In the genomic region with DNA sequence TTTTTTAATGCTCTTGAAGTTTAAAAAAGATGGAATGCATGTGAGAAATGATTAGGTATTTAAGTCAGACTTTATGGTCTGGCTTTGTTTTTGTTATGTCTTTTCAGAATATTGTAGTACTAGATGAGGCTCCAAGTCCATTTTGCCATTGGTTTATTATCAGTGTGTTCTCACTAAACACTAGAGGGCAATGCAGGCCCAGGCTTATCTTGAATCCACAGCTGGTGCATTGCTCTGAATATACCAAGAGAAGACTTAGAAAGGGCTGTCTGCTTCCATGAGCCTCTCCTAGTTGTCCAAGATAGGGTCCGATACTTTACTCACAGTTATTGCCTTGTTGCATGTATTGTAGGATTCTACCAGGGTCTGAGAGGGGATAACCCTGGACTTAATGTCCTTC, we compare ENCODE assay signal across 10 mouse cellular contexts.
DNase-seq lines count a peak whose midpoint lies in the region; ATAC-seq and TF ChIP-seq lines count a peak whose summit lies in the region.
"Had no signal": no experiment of that assay in that cellular context is flagged by ENCODE, and none has a peak within 500 bp of the region (broad histone marks: within the 10 kb centered on the region; RNA-seq: fewer than 3 reads in every experiment).

No protein-coding gene starts in this region.

- 94% methylated on average over 1 of the region's 1 CpGs for WGBS in forebrain, embryonic 14.5 days
- WGBS in forebrain, embryonic 13.5 days = 93% methylated on average over 1 of the region's 1 CpGs
- WGBS in lung, embryonic 14.5 days = 86% methylated on average over 1 of the region's 1 CpGs
- WGBS in midbrain, embryonic 11.5 days = 89% methylated on average over 1 of the region's 1 CpGs

- no peaks in the 10 kb centered on the region for H3K36me3 ChIP-seq in forebrain, embryonic 14.5 days (ENCODE audit: control insufficient read depth, insufficient read depth, low read length)
- no peaks in the 10 kb centered on the region for H3K36me3 ChIP-seq in forebrain, embryonic 13.5 days (ENCODE audit: poor library complexity, severe bottlenecking)
- no peaks in the 10 kb centered on the region for H3K36me3 ChIP-seq in lung, embryonic 14.5 days (ENCODE audit: insufficient read depth)
- H3K36me3 ChIP-seq in midbrain, embryonic 11.5 days (ENCODE audit: control insufficient read depth, insufficient read depth, low read length) = no peaks in the 10 kb centered on the region

- ATAC-seq in forebrain, embryonic 14.5 days = no peak
- no peak for ATAC-seq in forebrain, embryonic 13.5 days
- ATAC-seq in lung, embryonic 14.5 days (ENCODE audit: insufficient read depth) = no peak
- ATAC-seq in midbrain, embryonic 11.5 days (ENCODE audit: low FRiP score) = no peak; the same call in 1 of the 2 replicates

- H3K4me1 ChIP-seq in forebrain, embryonic 14.5 days (ENCODE audit: control insufficient read depth, insufficient read depth, low read length) = no peaks in the 10 kb centered on the region
- H3K4me1 ChIP-seq in forebrain, embryonic 13.5 days = no peaks in the 10 kb centered on the region
- H3K4me1 ChIP-seq in lung, embryonic 14.5 days (ENCODE audit: insufficient read depth) = no peaks in the 10 kb centered on the region
- H3K4me1 ChIP-seq in midbrain, embryonic 11.5 days (ENCODE audit: control insufficient read depth, insufficient read depth, low read length) = no peaks in the 10 kb centered on the region

- no peak overlapping the region for H3K9ac ChIP-seq in forebrain, embryonic 14.5 days (ENCODE audit: low read length)
- no peak overlapping the region for H3K9ac ChIP-seq in forebrain, embryonic 13.5 days
- H3K9ac ChIP-seq in lung, embryonic 14.5 days = no peak overlapping the region
- H3K9ac ChIP-seq in midbrain, embryonic 11.5 days (ENCODE audit: low read length) = no peak overlapping the region

- no peak overlapping the region for H3K4me2 ChIP-seq in forebrain, embryonic 14.5 days (ENCODE audit: low read length)
- no peak overlapping the region for H3K4me2 ChIP-seq in forebrain, embryonic 13.5 days
- H3K4me2 ChIP-seq in lung, embryonic 14.5 days = no peak overlapping the region
- no peak overlapping the region for H3K4me2 ChIP-seq in midbrain, embryonic 11.5 days

- no peak overlapping the region for H3K4me3 ChIP-seq in forebrain, embryonic 14.5 days (ENCODE audit: low read depth, low read length)
- no peak overlapping the region for H3K4me3 ChIP-seq in forebrain, embryonic 13.5 days
- no peak overlapping the region for H3K4me3 ChIP-seq in lung, embryonic 14.5 days (ENCODE audit: low read depth, low read length)
- no peak overlapping the region for H3K4me3 ChIP-seq in layer of hippocampus, adult 2 months
- H3K4me3 ChIP-seq in midbrain, embryonic 11.5 days (ENCODE audit: low read depth, low read length) = no peak overlapping the region

- no peaks in the 10 kb centered on the region for H3K9me3 ChIP-seq in forebrain, embryonic 14.5 days (replicated peaks; ENCODE audit: control insufficient read depth, low read length)
- no peaks in the 10 kb centered on the region for H3K9me3 ChIP-seq in forebrain, embryonic 13.5 days (replicated peaks)
- no peaks in the 10 kb centered on the region for H3K9me3 ChIP-seq in lung, embryonic 14.5 days (ENCODE audit: low read depth, low read length)
- no peaks in the 10 kb centered on the region for H3K9me3 ChIP-seq in midbrain, embryonic 11.5 days (ENCODE audit: control insufficient read depth, low read length)

- H3K27me3 ChIP-seq in forebrain, embryonic 14.5 days (replicated peaks; ENCODE audit: control insufficient read depth, insufficient read depth, low read length) = no peaks in the 10 kb centered on the region
- H3K27me3 ChIP-seq in forebrain, embryonic 13.5 days = no peaks in the 10 kb centered on the region
- no peaks in the 10 kb centered on the region for H3K27me3 ChIP-seq in lung, embryonic 14.5 days (ENCODE audit: insufficient read depth, low read length)
- H3K27me3 ChIP-seq in midbrain, embryonic 11.5 days (ENCODE audit: control insufficient read depth, insufficient read depth, low read length) = no peaks in the 10 kb centered on the region

- DNase-seq in forebrain, embryonic 14.5 days (ENCODE audit: low spot score) = peak; percentile 63
- DNase-seq in lung, embryonic 14.5 days = peak; percentile 59
- DNase-seq in lung, postnatal 14 days = no peak
- peak; percentile 41 to 50 for DNase-seq in layer of hippocampus, adult 2 months (ENCODE audit: low spot score in 2 of 2)
- peak; percentile 50 to 66 for DNase-seq in right cerebral cortex, postnatal 10 days (ENCODE audit: low spot score in 2 of 2)
- DNase-seq in spleen, adult 12 weeks (ENCODE audit: low spot score) = no peak
- no peak for DNase-seq in midbrain, embryonic 11.5 days (ENCODE audit: low spot score, missing footprints)
- DNase-seq: kidney, adult 18-20 months; lung, postnatal 36 days had no signal

- no peak overlapping the region for H3K27ac ChIP-seq in forebrain, embryonic 14.5 days (ENCODE audit: low read depth, low read length)
- no peak overlapping the region for H3K27ac ChIP-seq in forebrain, embryonic 13.5 days
- H3K27ac ChIP-seq in lung, embryonic 14.5 days (ENCODE audit: low read depth) = no peak overlapping the region
- no peak overlapping the region for H3K27ac ChIP-seq in layer of hippocampus, adult 2 months
- no peak overlapping the region for H3K27ac ChIP-seq in midbrain, embryonic 11.5 days (ENCODE audit: low read depth, low read length)

- peak; percentile 44 for TF ChIP-seq CTCF in lung, embryonic 14.5 days (IDR thresholded peaks at IDR 0.05; ENCODE audit: low read depth)
- TF ChIP-seq CTCF in layer of hippocampus, adult 2 months (conservative IDR thresholded peaks at IDR 0.05) = peak; percentile 82

Comparison
In these comparisons a context has a peak if more than half of its experiments do, and no peak if none do; other contexts are left out.
1. DNase-seq: peak in forebrain, embryonic 14.5 days (single experiment), lung, embryonic 14.5 days (single experiment), layer of hippocampus, adult 2 months (2 of 2) and right cerebral cortex, postnatal 10 days (2 of 2); none in lung, postnatal 14 days (single experiment), spleen, adult 12 weeks (single experiment) and midbrain, embryonic 11.5 days (single experiment).